In the genomic region with DNA sequence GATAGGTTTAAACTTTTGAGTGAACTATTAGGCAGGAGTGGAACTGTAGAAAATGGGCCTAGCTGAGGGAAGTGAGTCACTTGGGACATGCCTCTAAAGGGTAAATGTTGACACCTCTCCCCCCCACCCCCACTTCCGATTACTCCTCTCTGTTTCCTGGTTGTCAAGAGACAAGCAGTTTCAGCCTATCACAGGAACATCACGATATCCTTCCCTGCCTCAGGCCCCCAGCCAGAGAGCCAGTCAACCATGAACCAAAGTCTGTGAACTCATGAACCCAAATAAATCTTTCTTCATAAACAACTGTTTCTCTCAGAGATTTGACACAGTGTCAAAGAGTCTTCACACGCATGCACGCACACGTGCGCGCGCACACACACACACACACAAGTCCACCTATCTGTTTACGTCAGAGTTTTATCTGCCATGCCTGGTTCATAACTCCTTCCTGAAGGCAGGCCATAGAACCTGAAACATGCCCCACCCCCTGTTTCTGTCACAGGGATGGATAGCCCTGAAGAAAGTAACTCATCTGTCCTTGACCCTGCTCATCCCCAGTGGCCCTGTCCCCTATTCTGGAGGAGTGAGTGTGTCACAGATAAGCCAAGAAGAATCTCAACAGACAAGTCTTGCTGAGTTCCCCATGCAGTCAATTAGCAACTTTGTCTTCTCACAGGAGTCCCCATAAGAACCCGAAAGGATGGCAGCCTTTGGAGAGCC, we compare ENCODE assay signal across 14 mouse cellular contexts. TPM values are rescaled to one million over a fixed set of nuclear protein-coding genes. Genes with fewer than 3 reads are reported as not detected.
DNase-seq lines count a peak whose midpoint lies in the region; TF ChIP-seq lines count a peak whose summit lies in the region.
"Had no signal": no experiment of that assay in that cellular context is flagged by ENCODE, and none has a peak within 500 bp of the region (broad histone marks: within the 10 kb centered on the region; RNA-seq: fewer than 3 reads in every experiment).

No protein-coding gene starts in this region.

- no peak for TF ChIP-seq CTCF in spleen, adult 2 months (IDR thresholded peaks at IDR 0.05; ENCODE audit: extremely low read depth, insufficient read depth, insufficient read length, insufficient replicate concordance)
- no peak for TF ChIP-seq CTCF in layer of hippocampus, adult 2 months (conservative IDR thresholded peaks at IDR 0.05)
- no peak for TF ChIP-seq CTCF in cerebellum, adult 2 months (IDR thresholded peaks at IDR 0.05; ENCODE audit: borderline replicate concordance, insufficient read depth, low read depth, low read length)

- H3K4me1 ChIP-seq in spleen, adult 2 months (ENCODE audit: control insufficient read depth, insufficient read depth, insufficient read length), result peaks cover 2% of the 10 kb centered on the region; the same call in 1 of the 2 replicates
- H3K4me1 ChIP-seq in cerebellum, adult 2 months (ENCODE audit: control insufficient read depth, insufficient read depth, low read length), result 0 out of 2 replicates have a peak, but pooled peaks cover 2% of the 10 kb centered on the region

- no peak overlapping the region for H3K4me3 ChIP-seq in spleen, adult 2 months (ENCODE audit: extremely low read depth, insufficient read depth, insufficient read length)
- H3K4me3 ChIP-seq in layer of hippocampus, adult 2 months, result no peak overlapping the region
- no peak overlapping the region for H3K4me3 ChIP-seq in cerebellum, adult 2 months (replicated peaks; ENCODE audit: insufficient read depth, low read depth, low read length)
- H3K4me3 ChIP-seq: embryonic facial prominence, embryonic 15.5 days; forebrain, embryonic 15.5 days; heart, adult 2 months; limb, embryonic 12.5 days had no signal

- TF ChIP-seq POLR2A in spleen, adult 2 months (IDR thresholded peaks at IDR 0.05; ENCODE audit: low read depth, low read length), result no peak
- TF ChIP-seq POLR2A in cerebellum, adult 2 months (IDR thresholded peaks at IDR 0.05; ENCODE audit: borderline replicate concordance, insufficient read depth, low read length), result no peak

- H3K27ac ChIP-seq in spleen, adult 2 months (ENCODE audit: insufficient read depth, low read length), result no peak overlapping the region
- no peak overlapping the region for H3K27ac ChIP-seq in layer of hippocampus, adult 2 months
- H3K27ac ChIP-seq in cerebellum, adult 2 months (ENCODE audit: insufficient read depth, low read length), result no peak overlapping the region
- H3K27ac ChIP-seq: embryonic facial prominence, embryonic 15.5 days; forebrain, embryonic 15.5 days; heart, adult 2 months; limb, embryonic 12.5 days had no signal

- 77% methylated on average over 10 of the region's 10 CpGs for WGBS in spleen, adult 2 months
- WGBS in cerebellum, adult 2 months, result 86% methylated on average over 10 of the region's 10 CpGs

- no peaks in the 10 kb centered on the region for H3K27me3 ChIP-seq in spleen, adult 2 months (ENCODE audit: control insufficient read depth, insufficient read depth, low read length)
- no peaks in the 10 kb centered on the region for H3K27me3 ChIP-seq in cerebellum, adult 2 months (ENCODE audit: control insufficient read depth, insufficient read depth, low read length)
- H3K27me3 ChIP-seq: embryonic facial prominence, embryonic 15.5 days; forebrain, embryonic 15.5 days; limb, embryonic 12.5 days had no signal

- H3K36me3 ChIP-seq in spleen, adult 2 months (ENCODE audit: control insufficient read depth, insufficient read depth, low read length), result no peaks in the 10 kb centered on the region
- H3K36me3 ChIP-seq: embryonic facial prominence, embryonic 15.5 days; forebrain, embryonic 15.5 days; limb, embryonic 12.5 days had no signal

- DNase-seq in adrenal gland, adult 8-10 months, result peak; percentile 31
- DNase-seq in adrenal gland, postnatal 25 days, result no peak
- peak; percentile 10 to 34 for DNase-seq in spleen, adult 2 months (ENCODE audit: low read depth in 1 of 2, low spot score in 2 of 2)
- DNase-seq in spleen, postnatal 14 days (ENCODE audit: low spot score in 2 of 2), result no peak
- peak; percentile 85 to 86 for DNase-seq in kidney, postnatal 36 days
- DNase-seq in layer of hippocampus, adult 2 months (ENCODE audit: low spot score in 2 of 2), result no peak
- DNase-seq in layer of hippocampus, postnatal 25 days (ENCODE audit: extremely low spot score in 1 of 2, low spot score in 1 of 2), result no peak
- DNase-seq in cerebellum, adult 2 months, result no peak
- DNase-seq: heart, adult 2 months; thymus, adult 18-20 months had no signal

RNA-seq across cellular contexts. Expression of a gene that starts 24.7 kb away (rescaled TPM):
- total RNA-seq in adrenal gland, adult 8-10 months (2022), result 1 to 10 TPM; 2.1 to 9.3 (median 5.1) TPM
- total RNA-seq in adrenal gland, postnatal 25 days (2021), result 1.5 and 2.4 TPM in 2 replicates
- polyA plus RNA-seq in spleen, adult 2 months (2012; rRNA removed), result 2.2 and 2.7 TPM in 2 replicates
- 10 to 100 TPM; 21.5 to 27.4 TPM for total RNA-seq in layer of hippocampus, adult 2 months (2021)
- 10 to 100 TPM; 20.5 to 20.9 TPM for total RNA-seq in layer of hippocampus, postnatal 25 days (2021)
- 20.1 and 24.2 TPM in 2 replicates for polyA plus RNA-seq in cerebellum, adult 2 months (2012; rRNA removed)
- total RNA-seq: hematopoietic stem cell, adult 5-6 weeks had no signal

RNA-seq across cellular contexts. Expression of a gene that starts 41.6 kb away (rescaled TPM):
- 10 to 100 TPM; 14.2 to 19.3 (median 17.0) TPM for total RNA-seq in adrenal gland, adult 8-10 months (2022)
- total RNA-seq in adrenal gland, postnatal 25 days (2021), result 14.4 and 15.6 TPM in 2 replicates
- polyA plus RNA-seq in spleen, adult 2 months (2012; rRNA removed), result 7.9 and 10.5 TPM in 2 replicates
- total RNA-seq in layer of hippocampus, adult 2 months (2021), result 10 to 100 TPM; 30.0 to 33.3 TPM
- 10 to 100 TPM; 31.9 to 34.7 TPM for total RNA-seq in layer of hippocampus, postnatal 25 days (2021)
- 33.3 and 33.8 TPM in 2 replicates for polyA plus RNA-seq in cerebellum, adult 2 months (2012; rRNA removed)

RNA-seq across cellular contexts. Expression of a gene that starts 41.7 kb away (rescaled TPM):
- total RNA-seq in adrenal gland, adult 8-10 months (2022), result 10 to 100 TPM; 25.5 to 30.2 (median 28.5) TPM
- total RNA-seq in adrenal gland, postnatal 25 days (2021), result 17.0 and 24.9 TPM in 2 replicates
- polyA plus RNA-seq in spleen, adult 2 months (2012; rRNA removed), result 1.4 and 1.9 TPM in 2 replicates
- 10 to 100 TPM; 14.9 to 17.9 TPM for total RNA-seq in layer of hippocampus, adult 2 months (2021)
- total RNA-seq in layer of hippocampus, postnatal 25 days (2021), result 10 to 100 TPM; 14.3 to 15.8 TPM
- 11.9 and 12.9 TPM in 2 replicates for polyA plus RNA-seq in cerebellum, adult 2 months (2012; rRNA removed)

Comparison
In these comparisons a context has a peak if more than half of its experiments do, and no peak if none do; other contexts are left out.
1. DNase-seq: peak in adrenal gland, adult 8-10 months (single experiment), spleen, adult 2 months (2 of 2) and kidney, postnatal 36 days (2 of 2); none in adrenal gland, postnatal 25 days (single experiment), spleen, postnatal 14 days (0 of 2), layer of hippocampus, adult 2 months (0 of 2), layer of hippocampus, postnatal 25 days (0 of 2) and cerebellum, adult 2 months (0 of 2).